Mouse (Mus musculus) thymus, adult 2 months (tissue): ENCODE results near the gene Ndufb4.

Source experiments
- CTCF ChIP-seq: fragments of 200-500 bp; IDR thresholded peaks from 2 replicates; pipeline ENCODE4 v1.5.1; 2012; ENCODE audit warnings: mild to moderate bottlenecking, control low read depth, low read length, moderate library complexity, borderline replicate concordance; ENCODE audit not compliant: control insufficient read depth, poor library complexity, insufficient read depth; ENCODE audit errors: extremely low read depth
- POLR2A ChIP-seq: fragments of 200-500 bp; IDR thresholded peaks from 2 replicates; pipeline ENCODE4 v1.6.1; 2012; ENCODE audit warnings: mild to moderate bottlenecking, low read length, control low read depth, moderate library complexity; ENCODE audit not compliant: control insufficient read depth, poor library complexity, insufficient read depth; ENCODE audit errors: extremely low read depth

GRCm38 (mm10) chr16:37612013-37612412 is 42.2 kb downstream of the Ndufb4 start:
- TF ChIP-seq CTCF (no peak), POLR2A (no peak)
